Mouse (Mus musculus): ENCODE results near the gene Gm20388. TPM values are rescaled to one million over a fixed set of nuclear protein-coding genes. Genes with fewer than 3 reads are reported as not detected.

Gene Gm20388
- polyA plus RNA-seq, 1 experiment from 2014 or later: 5.5 TPM

DNA sequence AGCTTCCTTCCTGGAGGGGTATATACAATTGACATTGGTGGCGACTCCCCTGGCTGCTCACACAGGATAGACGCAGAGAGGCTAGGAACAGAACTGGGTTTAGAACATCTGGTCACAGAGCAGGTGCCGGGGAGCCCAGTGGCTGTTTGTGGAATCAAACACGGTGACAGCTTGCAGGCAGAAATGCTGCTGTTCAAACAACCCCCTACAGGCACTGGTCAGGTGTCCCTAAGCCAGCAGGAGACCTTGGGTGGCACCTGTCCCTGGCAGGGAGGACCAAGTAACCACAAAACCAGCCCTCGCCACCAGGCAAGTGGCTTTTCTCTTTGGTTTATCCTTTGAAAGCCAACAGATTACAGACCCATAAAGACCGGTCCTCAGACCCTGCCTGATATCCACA, 2761.3 kb downstream of the Gm20388 start:
- no peaks in the 10 kb centered on the region for H3K36me3 ChIP-seq (replicated peaks)
- no peak for DNase-seq (ENCODE audit: extremely low spot score, low spot score)
- H3K27me3 ChIP-seq (ENCODE audit: poor library complexity, severe bottlenecking): peaks cover 100% of the 10 kb centered on the region
- 81% methylated on average over 6 of the region's 6 CpGs for WGBS
- H3K4me1 ChIP-seq: peaks cover 52% of the 10 kb centered on the region
- H3K4me3 ChIP-seq: no peak overlapping the region
- H3K27ac ChIP-seq: no peak overlapping the region
- no peaks in the 10 kb centered on the region for H3K9me3 ChIP-seq

DNA sequence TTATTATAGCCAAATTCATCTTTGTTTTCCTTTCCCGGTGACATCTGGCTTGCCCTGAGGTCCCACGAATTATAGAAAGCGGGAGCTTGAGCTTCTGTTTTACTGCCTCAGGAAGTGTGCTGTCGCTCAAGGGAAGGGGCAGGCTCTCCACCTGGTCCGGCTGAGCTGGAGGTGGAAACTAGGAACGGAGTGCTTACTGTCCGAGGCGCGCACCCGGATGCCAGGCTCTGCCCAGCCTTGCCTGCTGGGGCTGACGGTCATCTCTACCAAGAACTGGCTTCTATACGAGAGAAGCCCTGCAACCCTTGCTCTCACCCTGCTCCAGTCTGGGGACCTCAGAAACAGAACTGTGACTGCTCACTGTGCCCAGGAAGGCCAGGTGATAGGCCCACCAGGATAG, 2763.3 kb downstream of the Gm20388 start:
- DNase-seq (ENCODE audit: extremely low spot score, low spot score): no peak
- 84% methylated on average over 12 of the region's 12 CpGs for WGBS
- H3K4me3 ChIP-seq: no peak overlapping the region
- H3K36me3 ChIP-seq (replicated peaks): no peaks in the 10 kb centered on the region
- H3K27ac ChIP-seq: no peak overlapping the region
- H3K27me3 ChIP-seq (ENCODE audit: poor library complexity, severe bottlenecking): peaks cover 100% of the 10 kb centered on the region
- no peaks in the 10 kb centered on the region for H3K9me3 ChIP-seq
- peaks cover 65% of the 10 kb centered on the region for H3K4me1 ChIP-seq

- Histone ChIP-seq H3K4me3 (no peak overlapping the region), H3K9me3 (no peaks in the 10 kb centered on the region), H3K4me1 (peaks cover 64% of the 10 kb centered on the region), H3K36me3 (replicated peaks) (no peaks in the 10 kb centered on the region), H3K27me3 (ENCODE audit: poor library complexity, severe bottlenecking) (peaks cover 100% of the 10 kb centered on the region), H3K27ac (no peak overlapping the region)
- 51% methylated on average over 7 of the region's 7 CpGs for WGBS
- DNase-seq (ENCODE audit: extremely low spot score, low spot score): no peak
Measured at GRCm38 (mm10) chr8:122674999-122675398, 2764.4 kb downstream of the Gm20388 start.

DNA sequence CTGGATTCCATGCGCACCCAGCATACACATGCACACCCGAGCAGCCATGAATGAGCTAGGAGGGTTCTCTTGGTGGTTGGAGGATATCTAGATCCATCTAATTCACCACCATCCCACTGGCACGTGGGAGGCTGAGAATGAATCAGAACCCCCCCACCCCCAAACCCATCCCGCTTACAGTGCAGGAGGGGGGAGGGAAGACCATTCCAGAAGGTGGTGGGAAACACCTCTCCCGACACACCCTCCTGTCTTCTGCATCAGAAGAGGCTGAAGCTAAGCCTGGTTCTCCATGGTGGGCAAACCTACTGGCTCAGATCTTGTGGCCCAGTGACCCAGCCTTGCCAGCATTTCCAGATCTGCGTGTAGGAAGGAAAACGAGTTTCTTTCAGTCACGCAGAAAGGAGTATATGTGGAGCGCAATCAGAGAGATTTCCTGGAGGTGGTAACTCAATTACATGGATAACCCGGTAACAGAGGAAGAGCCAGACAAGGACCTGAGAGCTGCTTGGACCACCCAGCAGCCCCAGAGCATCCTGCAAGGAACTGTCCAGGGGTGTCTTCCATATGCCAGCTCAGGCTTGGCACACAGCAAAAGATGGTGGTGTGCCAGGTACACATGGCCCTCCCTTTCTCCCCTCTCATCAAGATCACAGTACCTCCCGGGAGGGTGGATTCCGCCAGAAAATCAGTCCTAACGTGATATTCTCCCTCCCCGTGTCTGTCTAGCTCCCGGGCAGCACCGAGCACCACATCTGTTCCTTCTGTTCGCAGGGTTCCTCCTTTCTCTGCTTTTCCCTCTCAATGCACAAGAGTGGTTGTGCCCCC, 2765.2 kb downstream of the Gm20388 start:
- H3K27me3 ChIP-seq (ENCODE audit: poor library complexity, severe bottlenecking): peaks cover 100% of the 10 kb centered on the region
- peaks cover 62% of the 10 kb centered on the region for H3K4me1 ChIP-seq
- H3K36me3 ChIP-seq (replicated peaks): no peaks in the 10 kb centered on the region
- WGBS: 85% methylated on average over 17 of the region's 17 CpGs
- no peak for DNase-seq (ENCODE audit: extremely low spot score, low spot score)
- H3K9me3 ChIP-seq: no peaks in the 10 kb centered on the region
- H3K4me3 ChIP-seq: peak overlapping the region; percentile 71; the same call in 1 of the 2 replicates
- peak overlapping the region; percentile 85; the same call in 1 of the 2 replicates for H3K27ac ChIP-seq

DNA sequence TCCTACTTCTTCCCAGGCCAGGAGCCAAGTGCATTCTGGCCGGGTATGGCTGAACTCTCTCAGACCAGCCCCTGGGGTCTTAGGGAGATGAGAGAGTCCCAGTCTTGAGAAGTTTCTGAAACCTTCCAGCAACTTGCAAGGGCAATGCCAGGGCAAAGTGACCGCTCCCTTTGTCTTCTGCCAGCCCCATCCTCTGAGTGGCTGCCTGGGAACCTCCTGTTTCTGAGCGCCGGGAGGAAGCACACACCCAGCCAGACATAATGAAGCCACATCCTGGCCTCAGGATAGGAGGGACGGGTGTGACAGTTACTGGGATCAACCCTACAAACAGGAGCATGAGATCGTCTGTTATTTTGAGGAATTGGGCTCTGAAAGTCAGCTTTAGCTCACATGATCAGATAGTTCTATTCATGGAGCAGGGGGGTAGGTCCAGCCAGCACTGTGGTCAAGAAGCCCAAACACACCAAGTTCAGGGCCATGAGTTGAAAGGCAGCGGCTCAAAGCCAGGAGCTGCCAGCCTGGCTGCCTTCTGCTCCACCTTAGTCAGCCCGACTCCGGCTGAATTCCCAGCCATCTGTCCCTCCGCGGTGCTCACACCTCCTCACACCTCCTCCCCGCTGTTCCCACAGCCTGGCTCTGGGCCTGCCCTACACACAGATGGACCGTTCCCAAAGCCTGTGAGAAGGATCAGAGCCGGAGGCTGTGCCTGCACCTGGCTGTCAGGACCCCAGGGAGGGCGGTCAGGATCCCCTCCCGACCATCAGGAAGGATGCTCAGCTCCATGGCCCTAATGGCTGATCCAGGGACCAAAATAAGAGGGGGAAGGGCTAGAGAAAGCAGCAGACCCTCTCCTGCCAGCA, 2766.2 kb downstream of the Gm20388 start:
- DNase-seq (ENCODE audit: extremely low spot score, low spot score): peak; percentile 49
- Histone ChIP-seq H3K36me3 (replicated peaks) (no peaks in the 10 kb centered on the region), H3K27me3 (ENCODE audit: poor library complexity, severe bottlenecking) (peaks cover 100% of the 10 kb centered on the region), H3K27ac (peak overlapping the region; percentile 85), H3K4me3 (peak overlapping the region; percentile 71), H3K9me3 (no peaks in the 10 kb centered on the region), H3K4me1 (peaks cover 62% of the 10 kb centered on the region)
- 15% methylated on average over 16 of the region's 16 CpGs for WGBS

- Histone ChIP-seq H3K4me3 (peak overlapping the region; percentile 71), H3K9me3 (no peaks in the 10 kb centered on the region), H3K36me3 (replicated peaks) (no peaks in the 10 kb centered on the region), H3K27ac (peak overlapping the region; percentile 85), H3K27me3 (ENCODE audit: poor library complexity, severe bottlenecking) (peaks cover 100% of the 10 kb centered on the region), H3K4me1 (peaks cover 62% of the 10 kb centered on the region)
- 1% methylated on average over 35 of the region's 35 CpGs for WGBS
- DNase-seq (ENCODE audit: extremely low spot score, low spot score): no peak
Measured at GRCm38 (mm10) chr8:122677481-122678021, 2766.9 kb downstream of the Gm20388 start.

DNA sequence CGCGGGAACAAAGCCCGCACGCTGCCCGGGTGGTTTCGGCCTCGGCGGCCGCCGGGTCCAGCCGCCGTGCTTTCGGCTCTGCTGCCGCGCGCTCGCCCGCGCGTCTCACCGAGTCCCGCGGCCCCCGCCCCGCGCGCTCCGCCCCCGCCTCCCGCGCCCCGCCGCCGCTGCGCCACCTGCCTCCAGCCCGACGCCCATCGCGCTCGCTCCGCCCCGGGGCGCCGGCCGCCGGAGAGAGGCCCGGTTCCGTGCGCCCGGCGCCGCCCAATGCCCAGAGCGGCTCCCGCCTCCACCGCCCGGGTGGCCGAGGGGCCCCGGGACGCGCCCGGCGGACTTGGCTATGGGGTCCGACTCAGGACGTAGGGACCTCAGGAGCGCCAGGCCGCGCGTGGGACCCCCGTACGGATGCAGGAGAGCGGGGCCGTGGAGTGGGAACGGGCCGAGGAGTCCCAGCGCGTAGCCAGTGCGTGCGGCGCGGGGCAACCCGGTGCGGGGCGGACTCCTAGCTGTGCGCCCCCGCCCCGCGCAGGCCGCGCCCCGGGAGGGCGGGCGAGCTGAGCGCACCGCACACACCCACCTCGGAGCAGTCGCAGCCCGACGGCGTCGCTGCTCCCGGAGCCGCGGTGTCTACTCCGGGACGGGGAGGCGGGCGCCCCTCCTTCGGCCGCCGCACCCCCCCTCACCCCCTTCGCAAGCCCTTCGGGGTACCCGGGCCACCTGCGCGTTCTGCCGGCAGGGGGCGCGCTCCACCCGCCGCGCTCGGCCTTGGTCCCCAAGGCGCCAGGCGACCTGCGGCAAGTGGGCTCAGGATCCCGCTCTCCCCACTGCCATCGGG, 2767.6 kb downstream of the Gm20388 start:
- Histone ChIP-seq H3K36me3 (replicated peaks) (no peaks in the 10 kb centered on the region), H3K27ac (peak overlapping the region; percentile 85), H3K4me3 (peak overlapping the region; percentile 71), H3K27me3 (ENCODE audit: poor library complexity, severe bottlenecking) (peaks cover 97% of the 10 kb centered on the region), H3K4me1 (peaks cover 62% of the 10 kb centered on the region), H3K9me3 (no peaks in the 10 kb centered on the region)
- DNase-seq (ENCODE audit: extremely low spot score, low spot score): peak; percentile 76
- WGBS: under 1% methylated on average over 95 of the region's 127 CpGs

GRCm38 (mm10) chr8:122678896-122679210, 2768.2 kb downstream of the Gm20388 start:
- Histone ChIP-seq H3K4me1 (peaks cover 60% of the 10 kb centered on the region), H3K27ac (peak overlapping the region; percentile 85)
- WGBS: under 1% methylated on average over 14 of the region's 14 CpGs

GRCm38 (mm10) chr8:122679325-122679920, 2768.8 kb downstream of the Gm20388 start:
- peak overlapping the region; percentile 71; the same call in 1 of the 2 replicates for H3K4me3 ChIP-seq
- peaks cover 56% of the 10 kb centered on the region for H3K4me1 ChIP-seq
- no peaks in the 10 kb centered on the region for H3K9me3 ChIP-seq
- no peak overlapping the region for H3K27ac ChIP-seq
- H3K36me3 ChIP-seq (replicated peaks): no peaks in the 10 kb centered on the region
- 34% methylated on average over 11 of the region's 11 CpGs for WGBS
- no peak for DNase-seq (ENCODE audit: extremely low spot score, low spot score)
- H3K27me3 ChIP-seq (ENCODE audit: poor library complexity, severe bottlenecking): peaks cover 86% of the 10 kb centered on the region

More at GRCm38 (mm10) chr8:122678896-122679210, 2768.2 kb downstream of the Gm20388 start:
- Histone ChIP-seq H3K9me3 (no peaks in the 10 kb centered on the region), H3K4me3 (peak overlapping the region; percentile 71), H3K27me3 (ENCODE audit: poor library complexity, severe bottlenecking) (peaks cover 91% of the 10 kb centered on the region), H3K36me3 (replicated peaks) (no peaks in the 10 kb centered on the region)
- no peak for DNase-seq (ENCODE audit: extremely low spot score, low spot score)

DNA sequence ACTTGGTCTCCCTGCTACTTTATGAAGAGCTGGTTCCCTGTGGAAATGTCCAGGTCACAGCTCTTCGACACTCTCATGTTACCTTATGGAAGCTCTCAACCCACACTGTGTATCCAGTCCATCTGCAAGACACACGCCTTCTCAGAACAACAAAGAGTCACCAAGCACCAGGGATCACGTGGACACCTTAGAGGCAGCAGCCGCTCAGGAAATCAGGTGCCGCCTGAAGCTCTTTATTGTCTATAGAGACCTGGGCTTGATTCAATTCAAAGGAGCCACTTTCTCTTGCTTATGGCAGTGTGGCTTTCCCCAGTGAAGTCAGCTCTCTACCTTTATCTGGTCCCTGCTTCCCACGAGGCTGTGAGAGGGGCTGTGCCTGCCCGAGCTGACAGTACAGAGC, 2769.5 kb downstream of the Gm20388 start:
- H3K27me3 ChIP-seq (ENCODE audit: poor library complexity, severe bottlenecking): peaks cover 85% of the 10 kb centered on the region
- no peaks in the 10 kb centered on the region for H3K9me3 ChIP-seq
- H3K27ac ChIP-seq: no peak overlapping the region
- H3K4me3 ChIP-seq: no peak overlapping the region; the same call in 1 of the 2 replicates
- DNase-seq (ENCODE audit: extremely low spot score, low spot score): no peak
- no peaks in the 10 kb centered on the region for H3K36me3 ChIP-seq (replicated peaks)
- H3K4me1 ChIP-seq: peaks cover 50% of the 10 kb centered on the region
- WGBS: 42% methylated on average over 7 of the region's 7 CpGs

DNA sequence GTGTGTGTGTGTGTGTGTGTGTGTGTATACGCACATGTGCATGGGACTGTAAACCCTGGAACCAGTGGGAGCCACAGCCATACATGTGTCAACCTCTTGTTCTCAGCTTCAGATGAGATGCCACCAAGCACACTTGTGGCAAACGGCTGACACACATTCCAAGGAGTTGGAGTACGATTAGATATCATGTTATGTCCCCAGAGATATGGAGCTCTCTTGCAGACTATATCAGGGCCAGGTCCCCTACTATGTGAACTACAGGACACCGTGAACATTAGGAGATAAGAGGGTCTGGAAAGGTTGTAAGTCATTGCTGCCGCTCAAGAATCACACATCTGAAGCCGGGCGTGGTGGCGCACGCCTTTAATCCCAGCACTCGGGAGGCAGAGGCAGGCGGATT, 2772.2 kb downstream of the Gm20388 start:
- H3K9me3 ChIP-seq: no peaks in the 10 kb centered on the region
- H3K36me3 ChIP-seq (replicated peaks): no peaks in the 10 kb centered on the region
- peaks cover 67% of the 10 kb centered on the region for H3K27me3 ChIP-seq (ENCODE audit: poor library complexity, severe bottlenecking)
- no peak overlapping the region for H3K27ac ChIP-seq
- H3K4me1 ChIP-seq: peaks cover 25% of the 10 kb centered on the region
- no peak for DNase-seq (ENCODE audit: extremely low spot score, low spot score)
- 90% methylated on average over 11 of the region's 11 CpGs for WGBS
- no peak overlapping the region for H3K4me3 ChIP-seq
